Mouse (Mus musculus): Measurements from ENCODE around the gene Vav2.

DNA sequence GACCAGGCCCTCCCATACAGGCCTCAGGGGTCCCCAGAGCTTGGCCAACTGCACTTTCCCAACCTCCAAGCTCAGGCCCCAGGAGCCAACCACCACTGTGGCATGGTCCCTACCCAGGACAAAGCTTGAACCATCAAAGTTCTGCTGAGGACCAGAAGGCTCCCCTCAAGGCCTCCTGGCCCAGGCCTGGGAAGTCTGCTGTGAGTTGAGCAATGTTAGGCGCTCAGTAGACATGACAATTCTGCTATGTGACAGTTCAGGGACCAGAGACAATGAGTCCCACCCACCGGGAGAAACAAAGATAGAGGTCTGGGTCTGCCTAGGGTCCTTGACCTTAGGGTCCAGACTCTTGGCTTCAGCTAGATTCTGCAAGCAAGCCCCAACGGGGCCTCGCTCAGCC is 98.9 kb downstream of the Vav2 start:
- TF ChIP-seq ZC3H11A (IDR thresholded peaks at IDR 0.05; ENCODE audit: borderline replicate concordance, low read depth, low read length) (no peak), HCFC1 (IDR thresholded peaks at IDR 0.05; ENCODE audit: borderline replicate concordance, insufficient read depth, low read length) (no peak), CHD2 (IDR thresholded peaks at IDR 0.05; ENCODE audit: low read depth, low read length) (no peak)

Measured in ES-E14 (cell line).